Mouse (Mus musculus): ENCODE measurements around the gene Mthfd1l.

DNA sequence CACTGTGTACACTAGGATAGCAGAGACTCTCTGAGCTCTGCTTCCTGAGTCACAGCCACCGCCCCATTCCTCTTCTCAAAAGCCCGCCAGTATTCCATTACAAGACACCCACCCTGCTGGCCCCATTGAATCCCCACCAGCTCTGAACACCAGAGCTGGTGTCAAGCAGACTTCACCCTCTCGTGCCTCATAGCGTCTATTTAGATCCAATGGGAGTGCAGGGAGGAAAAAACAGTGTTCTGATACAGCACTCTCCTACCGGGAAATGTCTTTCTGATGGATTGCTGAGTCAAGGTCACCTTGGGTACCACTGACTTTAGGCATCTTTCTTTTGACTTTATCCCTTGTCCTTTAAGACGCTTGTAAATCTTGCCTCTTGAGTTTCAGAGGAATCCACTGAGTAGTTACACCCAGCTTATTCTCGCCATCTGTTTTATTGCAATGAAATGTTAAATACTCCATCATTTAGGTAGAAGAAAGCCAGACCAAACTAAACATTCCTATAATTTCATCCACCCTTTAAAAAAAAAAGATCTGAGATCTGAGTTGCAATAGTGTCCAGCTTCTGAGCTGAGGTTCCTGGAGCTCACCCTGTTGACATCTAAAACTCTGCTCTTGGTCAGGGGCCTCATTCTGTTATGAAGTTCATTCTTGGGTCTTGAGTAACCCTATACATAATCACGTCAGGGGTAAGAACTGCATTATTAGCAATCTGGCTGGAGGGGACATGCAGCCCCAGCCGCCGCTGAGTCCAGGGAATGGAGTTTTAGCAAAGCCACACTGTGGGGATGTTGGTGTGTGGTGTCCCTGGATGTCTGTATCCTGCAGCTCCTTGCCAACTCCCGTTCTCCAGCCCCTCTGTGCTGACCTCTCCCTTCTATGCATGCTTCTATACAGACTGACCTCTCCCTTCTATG lies 88.4 kb downstream of the Mthfd1l start:
- no peak for TF ChIP-seq POLR2A (IDR thresholded peaks at IDR 0.05; ENCODE audit: borderline replicate concordance, low read depth, low read length)
- TF ChIP-seq CTCF (IDR thresholded peaks at IDR 0.05; ENCODE audit: low read depth, low read length), result no peak

Data from bone marrow macrophage, adult 2 months (primary cell).